Mouse (Mus musculus) neural tube, embryonic 11.5 days (tissue): ENCODE data around the gene Tmem62. TPM values are rescaled to one million over a fixed set of nuclear protein-coding genes. Genes with fewer than 3 reads are reported as not detected.
"Not testable (repeated sequence)": the region's sequence is repeated elsewhere in the genome, so short reads cannot be mapped to it uniquely, and the experiment has no call there.

Experiments
- ATAC-seq: fragments of 200-750 bp; cut with Nextera tagmentation; 2 replicates; pipeline ENCODE4 v1.8.0; 2017; ENCODE audit warnings: moderate number of reproducible peaks, mild to moderate bottlenecking, moderate TSS enrichment, moderate library complexity; ENCODE audit not compliant: insufficient read depth, low FRiP score, low TSS enrichment
- DNase-seq: peaks from one replicate; pipeline ENCODE4 v3.0.0-alpha.2; 2015; ENCODE audit warnings: low spot score
- H3K27ac ChIP-seq: fragments of 300-500 bp; sonication (generic); 2 replicates; pipeline ENCODE4 v1.5.1; 2014; ENCODE audit warnings: low read depth, mild to moderate bottlenecking, low read length
- H3K27me3 ChIP-seq: fragments of 300-500 bp; sonication (generic); 2 replicates; pipeline ENCODE4 v1.6.1; 2014; ENCODE audit warnings: mild to moderate bottlenecking, low read length, mixed read lengths; ENCODE audit not compliant: control insufficient read depth, insufficient read depth
- H3K36me3 ChIP-seq: fragments of 300-500 bp; sonication (generic); 2 replicates; pipeline ENCODE4 v1.6.1; 2014; ENCODE audit warnings: mild to moderate bottlenecking, low read length, moderate library complexity, mixed read lengths; ENCODE audit not compliant: control insufficient read depth, insufficient read depth
- H3K4me1 ChIP-seq: fragments of 300-500 bp; sonication (generic); 2 replicates; pipeline ENCODE4 v1.6.1; 2014; ENCODE audit warnings: low read length, mixed read lengths; ENCODE audit not compliant: control insufficient read depth, insufficient read depth
- H3K4me2 ChIP-seq: fragments of 300-500 bp; sonication (generic); 2 replicates; pipeline ENCODE4 v1.6.1; 2014; ENCODE audit warnings: low read depth, mild to moderate bottlenecking, moderate library complexity
- H3K4me3 ChIP-seq: fragments of 300-500 bp; sonication (generic); 2 replicates; pipeline ENCODE4 v1.5.1; 2014; ENCODE audit warnings: low read depth, low read length
- H3K9ac ChIP-seq: fragments of 300-500 bp; sonication (generic); 2 replicates; pipeline ENCODE4 v1.6.1; 2014; ENCODE audit warnings: mild to moderate bottlenecking, low read length
- H3K9me3 ChIP-seq: fragments of 300-500 bp; sonication (generic); 2 replicates; pipeline ENCODE4 v1.6.1; 2016; ENCODE audit warnings: low read length; ENCODE audit not compliant: control insufficient read depth
- WGBS: fragments of 180-500 bp; shearing (Covaris S2); extraction: QIAGEN DNeasy Blood & Tissue Kit; methylation state at CpG from one replicate; pipeline ENCODE4 v1.1.7; 2014; 5-methylcytosine and 5-hydroxymethylcytosine counted together
- polyA plus RNA-seq: library from polyadenylated mRNA; unstranded; fragments of >200 nt; fragmentation: Nextera tagmentation; extraction: Ambion mirVana; gene quantifications from 2 replicates; pipeline ENCODE4 v1.2.1, GENCODE M21; 2014

Gene Tmem62
- polyA plus RNA-seq, 1 experiment from 2014 or later: 7.6 TPM

DNA sequence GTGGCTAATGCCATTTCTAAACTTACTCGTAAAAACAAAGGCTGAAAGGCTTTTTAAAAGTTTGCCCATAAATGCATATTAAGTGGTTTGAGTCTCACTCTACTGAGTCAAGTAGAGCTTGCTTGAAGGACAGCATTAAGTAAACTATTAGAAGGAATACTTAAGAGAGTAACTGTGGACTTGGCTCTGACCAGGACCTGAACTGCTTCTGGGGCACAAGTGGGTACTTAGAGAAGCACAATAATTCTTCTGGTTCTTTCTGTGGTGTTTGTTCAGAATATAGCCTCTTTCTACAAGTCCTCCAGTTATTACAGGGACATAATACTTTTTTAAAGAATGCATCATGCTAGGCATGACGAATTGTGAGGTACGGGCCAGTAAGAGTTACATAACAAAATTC is 11.3 kb upstream of the Tmem62 start:
- H3K4me1 ChIP-seq: peaks cover 2% of the 10 kb centered on the region; the same call in 1 of the 2 replicates
- DNase-seq: no peak
- no peaks in the 10 kb centered on the region for H3K36me3 ChIP-seq
- ATAC-seq: no peak
- H3K4me3 ChIP-seq: no peak overlapping the region
- no peak overlapping the region for H3K9ac ChIP-seq
- no peak overlapping the region for H3K27ac ChIP-seq
- H3K27me3 ChIP-seq: no peaks in the 10 kb centered on the region
- no peaks in the 10 kb centered on the region for H3K9me3 ChIP-seq
- 92% methylated on average over 3 of the region's 3 CpGs for WGBS
- no peak overlapping the region for H3K4me2 ChIP-seq

DNA sequence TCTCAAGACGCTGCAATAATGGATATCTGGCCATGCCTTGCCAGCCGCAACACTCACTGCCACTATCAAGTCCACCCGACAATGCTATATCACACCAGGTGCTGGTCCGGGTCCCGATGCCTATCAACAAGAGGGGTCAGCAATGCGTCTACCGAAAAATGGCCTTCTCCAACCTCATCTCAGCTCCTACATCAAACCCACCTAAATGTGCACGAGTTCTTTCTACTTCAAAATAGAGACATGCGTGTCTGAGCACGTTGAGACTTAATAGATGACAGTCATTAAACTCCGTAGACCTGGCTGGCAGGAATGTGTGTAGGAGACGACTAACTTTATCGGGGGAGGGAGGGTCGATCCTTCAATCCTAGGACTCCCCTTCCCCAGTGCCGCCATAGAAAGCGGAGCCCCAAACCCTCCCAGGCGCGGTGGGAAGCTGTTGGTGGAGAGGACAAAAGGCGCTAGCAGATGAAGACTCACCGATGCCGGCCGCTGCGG is 6.7 kb upstream of the Tmem62 start:
- under 1% methylated on average over 23 of the region's 23 CpGs for WGBS
- Histone ChIP-seq H3K9me3 (no peaks in the 10 kb centered on the region), H3K9ac (peak overlapping the region; percentile 93), H3K27me3 (no peaks in the 10 kb centered on the region), H3K36me3 (no peaks in the 10 kb centered on the region), H3K27ac (peak overlapping the region; percentile 81), H3K4me3 (peak overlapping the region; percentile 81), H3K4me1 (peaks cover 2% of the 10 kb centered on the region; the same call in 1 of the 2 replicates), H3K4me2 (peak overlapping the region; percentile 75)
- ATAC-seq: peak; percentile 31; the same call in 1 of the 2 replicates
- no peak for DNase-seq

DNA sequence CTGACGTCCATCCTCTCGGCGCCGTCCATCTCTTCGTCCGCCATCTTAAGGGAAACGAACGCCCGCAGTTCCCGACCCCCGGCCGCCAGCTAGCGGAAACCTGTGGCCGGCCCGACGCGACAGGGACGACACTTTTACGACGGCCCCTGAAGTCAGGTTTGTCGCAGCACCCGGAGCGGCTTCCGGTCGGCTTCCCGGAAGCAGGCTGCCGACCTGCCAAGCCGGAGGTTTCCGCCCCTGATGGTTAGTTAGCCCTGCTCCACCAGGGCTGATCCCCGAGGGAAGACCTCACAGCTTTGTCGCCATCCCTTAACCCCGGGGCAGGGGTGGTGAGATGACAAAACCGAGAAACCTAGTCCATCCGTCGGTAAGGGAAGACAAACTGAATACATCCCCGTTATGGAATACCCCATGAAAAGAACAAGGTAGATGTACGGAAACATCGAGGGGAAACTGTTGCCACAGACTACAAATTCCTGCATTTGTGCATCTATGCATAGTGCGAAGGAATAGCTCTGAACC is 6.2 kb upstream of the Tmem62 start, which contains the start of gene Ubr1:
Gene Ubr1, minus strand, starts transcription at position 157 of the 522 bp plus-strand sequence.
- DNase-seq (peak; percentile 92), ATAC-seq (peak; percentile 88)
- Histone ChIP-seq H3K9me3 (no peaks in the 10 kb centered on the region), H3K27ac (peak within 1 kb of the TSS; percentile 81), H3K4me3 (peak within 1 kb of the TSS; percentile 81), H3K4me2 (peak within 1 kb of the TSS; percentile 75), H3K9ac (peak within 1 kb of the TSS; percentile 93), H3K4me1 (peaks cover 2% of the 10 kb centered on the region; the same call in 1 of the 2 replicates), H3K36me3 (no peaks in the 10 kb centered on the region), H3K27me3 (no peaks in the 10 kb centered on the region)
- under 1% methylated on average over 39 of the region's 39 CpGs for WGBS

DNA sequence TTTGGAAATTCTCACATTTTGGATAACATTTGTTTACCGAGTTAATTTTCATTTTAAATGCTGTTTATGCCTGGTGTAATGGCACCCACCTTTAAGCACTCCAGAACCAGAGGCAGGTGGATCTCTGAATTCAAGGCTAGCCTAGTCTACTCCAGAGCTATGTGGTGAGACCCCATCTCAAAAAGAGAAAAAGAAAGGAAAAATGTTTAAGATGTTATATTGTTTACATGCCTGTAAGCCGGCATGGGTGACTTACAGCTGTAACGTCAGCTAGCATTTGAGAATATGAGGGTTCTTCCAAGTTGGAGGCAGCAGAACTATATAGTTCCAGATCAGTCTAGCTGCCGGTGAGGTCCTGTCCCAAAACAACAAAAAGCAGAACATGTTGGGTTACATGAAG is 5.1 kb upstream of the Tmem62 start:
- Histone ChIP-seq H3K27me3 (no peaks in the 10 kb centered on the region), H3K36me3 (no peaks in the 10 kb centered on the region), H3K4me1 (peaks cover 2% of the 10 kb centered on the region; the same call in 1 of the 2 replicates), H3K4me3 (no peak overlapping the region), H3K9me3 (no peaks in the 10 kb centered on the region), H3K27ac (no peak overlapping the region), H3K4me2 (no peak overlapping the region), H3K9ac (no peak overlapping the region)
- 88% methylated on average over 4 of the region's 4 CpGs for WGBS
- DNase-seq (no peak), ATAC-seq (no peak)

DNA sequence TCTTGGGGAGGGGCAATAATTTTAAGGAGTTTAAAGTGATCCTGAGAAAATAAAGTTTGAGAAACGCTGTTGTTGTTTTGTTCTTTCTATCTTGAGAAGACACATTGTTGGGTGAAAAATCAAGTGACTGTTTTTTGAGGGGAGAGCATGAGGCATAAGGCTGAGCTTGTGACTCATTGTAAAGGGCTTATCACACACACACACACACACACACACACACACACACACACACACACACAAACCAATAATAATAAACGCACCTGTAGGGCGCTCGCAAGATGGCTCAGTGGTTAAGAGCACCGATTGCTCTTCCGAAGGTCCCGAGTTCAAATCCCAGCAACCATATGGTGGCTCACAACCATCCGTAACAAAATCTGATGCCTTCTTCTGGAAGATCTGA is 4.6 kb upstream of the Tmem62 start:
- not testable (repeated sequence) for H3K27me3 ChIP-seq, ATAC-seq, H3K9ac ChIP-seq, H3K4me1 ChIP-seq, H3K4me3 ChIP-seq, H3K27ac ChIP-seq, H3K36me3 ChIP-seq, H3K9me3 ChIP-seq, H3K4me2 ChIP-seq, DNase-seq
- 93% methylated on average over 8 of the region's 8 CpGs for WGBS

DNA sequence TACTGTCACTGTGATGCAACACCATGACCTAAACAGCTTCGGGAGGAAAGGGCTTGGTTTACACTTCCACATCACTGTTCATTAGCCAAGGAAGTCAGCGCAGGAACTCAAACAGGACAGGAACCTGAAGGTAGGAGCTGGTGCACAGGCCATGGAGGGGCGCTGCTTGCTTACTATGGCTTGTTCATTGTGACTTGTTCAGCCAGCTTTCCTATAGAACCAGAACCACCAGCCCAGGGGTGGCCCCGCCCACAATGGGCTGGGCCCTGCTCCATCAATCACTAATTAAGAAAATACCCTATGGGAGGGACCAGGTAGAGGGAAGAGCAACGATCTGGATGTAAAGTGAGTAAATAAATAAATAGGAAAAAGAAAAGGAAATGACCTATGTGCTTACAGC is 3.9 kb upstream of the Tmem62 start:
- H3K27ac ChIP-seq: no peak overlapping the region
- no peaks in the 10 kb centered on the region for H3K27me3 ChIP-seq
- DNase-seq (no peak), ATAC-seq (no peak)
- WGBS: 23% methylated on average over 5 of the region's 5 CpGs
- H3K4me2 ChIP-seq: no peak overlapping the region
- H3K9me3 ChIP-seq: no peaks in the 10 kb centered on the region
- H3K9ac ChIP-seq: no peak overlapping the region
- H3K4me3 ChIP-seq: no peak overlapping the region
- no peaks in the 10 kb centered on the region for H3K36me3 ChIP-seq
- peaks cover 2% of the 10 kb centered on the region; the same call in 1 of the 2 replicates for H3K4me1 ChIP-seq

DNA sequence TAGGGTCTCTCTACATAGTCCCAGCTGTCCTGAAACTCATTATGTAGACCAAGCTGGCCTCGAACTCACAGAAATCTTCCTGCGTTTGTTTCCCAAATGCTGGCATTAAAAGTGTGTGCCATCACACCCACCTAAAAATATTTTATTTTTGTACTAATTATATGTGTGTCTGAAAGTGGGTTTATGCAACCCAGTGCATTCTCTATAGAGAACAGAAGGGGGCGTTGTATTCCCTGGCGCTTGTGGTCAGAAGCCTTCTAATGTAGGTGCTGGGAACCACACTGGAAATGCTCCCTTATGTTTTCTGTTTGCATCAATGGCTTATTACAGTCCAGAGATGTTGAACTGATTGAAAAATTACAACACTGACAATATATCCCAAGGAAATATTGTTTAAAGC is 509 bp upstream of the Tmem62 start:
- DNase-seq (no peak), ATAC-seq (no peak)
- H3K36me3 ChIP-seq: no peaks in the 10 kb centered on the region
- 49% methylated on average over 4 of the region's 4 CpGs for WGBS
- H3K9me3 ChIP-seq: no peaks in the 10 kb centered on the region
- no peak overlapping the region for H3K4me3 ChIP-seq
- no peak overlapping the region for H3K9ac ChIP-seq
- no peak overlapping the region for H3K4me2 ChIP-seq
- H3K27ac ChIP-seq: no peak overlapping the region
- no peaks in the 10 kb centered on the region for H3K27me3 ChIP-seq
- H3K4me1 ChIP-seq: no peaks in the 10 kb centered on the region

DNA sequence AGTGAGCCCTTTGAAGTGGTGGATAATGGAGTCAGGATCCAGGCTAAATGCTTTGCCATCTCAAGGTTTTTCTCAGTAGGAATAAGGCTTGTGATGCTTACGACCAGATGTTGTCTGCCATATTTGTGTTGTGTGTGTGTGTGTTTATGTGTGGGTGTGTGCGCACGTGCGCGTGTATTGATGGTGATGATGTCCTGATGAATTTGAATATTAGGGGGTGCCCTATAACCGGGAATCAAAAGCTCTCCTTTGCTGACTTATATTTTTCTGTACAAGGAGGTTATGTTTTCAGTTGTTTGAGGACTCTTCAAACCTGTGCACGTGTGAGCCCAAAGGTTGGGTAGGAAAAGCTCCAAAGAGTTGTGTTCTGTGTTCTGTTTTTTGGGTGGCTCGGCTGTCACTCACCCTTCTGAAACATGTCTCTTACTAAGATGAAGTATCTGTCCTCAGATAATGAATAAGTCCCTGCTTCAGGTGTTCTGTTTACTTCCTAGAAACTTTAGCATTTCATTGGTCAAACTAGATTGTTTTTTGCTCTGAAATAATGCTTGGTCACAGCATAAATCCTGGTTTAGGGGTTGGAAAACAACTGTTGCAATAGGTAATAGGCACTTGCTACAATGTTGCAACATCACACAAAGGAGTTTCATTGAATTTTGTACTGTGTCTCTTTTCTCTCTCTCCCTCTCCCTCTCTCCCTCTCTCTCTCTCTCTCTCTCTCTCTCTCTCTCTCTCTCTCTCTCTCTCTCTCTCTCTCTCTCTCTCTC is 1.3 kb downstream of the Tmem62 start:
- Histone ChIP-seq H3K9ac (peak overlapping the region; percentile 89), H3K4me2 (peak overlapping the region; percentile 97), H3K27ac (no peak overlapping the region), H3K27me3 (no peaks in the 10 kb centered on the region), H3K4me1 (no peaks in the 10 kb centered on the region), H3K9me3 (no peaks in the 10 kb centered on the region), H3K36me3 (no peaks in the 10 kb centered on the region), H3K4me3 (peak overlapping the region; percentile 73)
- 86% methylated on average over 8 of the region's 8 CpGs for WGBS
- ATAC-seq: no peak
- no peak for DNase-seq

DNA sequence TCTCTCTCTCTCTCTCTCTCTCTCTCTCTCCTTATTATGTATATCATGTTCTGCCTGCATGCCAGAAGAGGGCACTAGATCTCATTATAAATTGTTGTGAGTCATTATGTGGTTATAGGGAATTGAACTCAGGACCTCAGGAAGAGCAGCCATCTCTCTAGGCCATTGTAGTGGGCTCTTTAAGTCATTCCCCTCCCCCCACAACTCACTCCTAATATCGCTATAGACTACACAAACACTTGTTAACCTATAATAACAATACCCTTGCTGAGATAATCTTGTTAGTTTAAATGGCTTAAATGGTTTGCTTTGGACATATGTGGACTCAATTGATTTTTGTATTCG is 1.8 kb downstream of the Tmem62 start:
- Histone ChIP-seq H3K36me3 (no peaks in the 10 kb centered on the region), H3K4me2 (no peak overlapping the region), H3K9ac (no peak overlapping the region), H3K27me3 (no peaks in the 10 kb centered on the region), H3K4me3 (no peak overlapping the region), H3K9me3 (no peaks in the 10 kb centered on the region), H3K4me1 (no peaks in the 10 kb centered on the region), H3K27ac (no peak overlapping the region)
- ATAC-seq (no peak), DNase-seq (no peak)
- 76% methylated on average over 2 of the region's 2 CpGs for WGBS
